Mouse (Mus musculus) frontal cortex, postnatal 36 days (tissue): ENCODE results near the gene Ankle2.

Source experiments
- DNase-seq, 2 experiments: peaks; one replicate each; pipeline ENCODE4 v3.0.0; 2022; ENCODE audit warnings: low spot score in 2 of 2

The Ankle2 gene

DNA sequence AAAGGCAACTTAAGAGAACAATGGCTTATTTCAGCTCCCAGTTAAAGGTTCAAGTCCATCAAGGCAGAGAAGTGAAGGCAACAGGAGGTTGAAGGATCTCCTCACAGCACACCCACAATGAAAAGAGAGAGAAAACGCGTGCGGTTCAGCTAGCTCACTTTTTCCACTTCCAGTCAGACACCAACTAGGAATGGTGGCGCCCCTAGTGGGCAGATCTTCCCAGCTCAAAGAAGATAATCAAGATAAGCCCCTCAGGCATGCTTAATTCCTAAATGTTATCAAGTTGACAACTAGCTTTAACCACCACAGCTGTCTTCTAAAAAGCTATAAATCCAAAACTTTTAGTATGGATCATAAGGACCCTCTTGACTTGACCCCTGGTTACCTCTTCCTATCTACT, 53.7 kb downstream of the Ankle2 start:
- no peak for DNase-seq

- no peak for DNase-seq
Observed at GRCm38 (mm10) chr5:110285156-110285555, 54.4 kb downstream of the Ankle2 start.

DNA sequence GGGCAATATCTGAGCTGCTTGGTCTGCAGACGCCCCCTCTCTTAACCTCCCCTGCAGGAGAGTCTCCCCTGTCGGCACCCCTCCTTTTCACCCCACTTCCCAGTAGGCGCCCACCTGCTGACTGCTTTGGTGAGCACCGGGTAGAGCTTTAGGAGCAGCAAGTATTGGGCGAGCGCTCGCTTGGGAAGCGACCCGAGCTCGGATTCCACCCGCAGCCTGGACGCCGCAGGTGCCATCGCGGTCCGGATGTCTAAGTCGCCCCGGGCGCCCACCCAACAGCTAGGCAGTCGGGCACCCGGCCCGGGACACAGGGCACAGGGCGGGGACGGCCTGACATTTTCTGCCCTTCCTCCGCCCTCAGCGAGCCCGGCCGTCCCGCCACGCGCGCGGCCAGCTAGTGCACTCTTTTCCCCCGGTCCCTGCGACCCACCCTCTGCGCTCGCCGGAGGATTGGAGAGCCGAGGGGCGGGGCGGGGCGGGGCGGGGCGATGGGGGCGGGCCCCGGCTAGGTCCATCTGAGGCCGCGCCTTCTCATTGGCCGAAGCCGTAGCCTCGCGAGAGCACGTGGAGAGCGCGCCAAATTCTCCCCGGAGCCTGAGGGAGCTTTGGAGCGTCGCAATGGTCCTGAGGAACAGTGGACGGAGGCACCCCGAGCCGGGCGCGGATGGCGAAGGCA, 55.1 kb downstream of the Ankle2 start, which contains the start of the genes Pxmp2 and Pole:
TSS of gene Pxmp2 (minus strand) at position 417 of the 676 bp plus-strand sequence.
TSS of gene Pole (plus strand) at position 537 of the 676 bp plus-strand sequence.
- peak; percentile 73 to 86 for DNase-seq

DNA sequence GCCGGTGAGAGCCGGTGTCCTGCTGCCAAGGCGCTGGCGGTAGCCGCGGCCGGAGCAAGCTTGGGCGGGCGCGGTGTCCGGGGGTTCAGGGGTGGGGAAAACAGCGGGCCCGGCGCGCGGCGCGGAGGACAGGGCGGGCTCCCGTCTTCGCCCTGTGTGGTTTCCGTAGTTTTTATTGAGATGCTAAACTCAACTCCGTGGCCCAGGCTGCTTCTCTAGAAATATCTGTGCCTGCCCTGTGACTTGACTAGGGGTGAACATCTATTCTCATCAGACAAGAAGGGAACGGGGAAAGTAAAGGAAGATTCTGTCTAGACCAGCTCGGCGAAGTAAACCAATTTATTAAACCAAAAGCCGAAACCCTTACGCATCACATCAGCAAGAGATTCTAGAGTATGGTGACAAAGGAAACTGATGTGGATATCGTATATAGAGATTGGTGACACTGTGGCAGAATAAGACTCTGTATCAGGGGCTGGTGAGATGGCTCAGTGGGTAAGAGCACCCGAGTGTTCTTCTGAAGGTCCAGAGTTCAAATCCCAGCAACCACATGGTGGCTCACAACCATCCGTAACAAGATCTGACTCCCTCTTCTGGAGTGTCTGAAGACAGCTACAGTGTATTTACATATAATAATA, 55.8 kb downstream of the Ankle2 start:
- no peak for DNase-seq

GRCm38 (mm10) chr5:110287084-110287475, 56.3 kb downstream of the Ankle2 start:
- DNase-seq = no peak

DNA sequence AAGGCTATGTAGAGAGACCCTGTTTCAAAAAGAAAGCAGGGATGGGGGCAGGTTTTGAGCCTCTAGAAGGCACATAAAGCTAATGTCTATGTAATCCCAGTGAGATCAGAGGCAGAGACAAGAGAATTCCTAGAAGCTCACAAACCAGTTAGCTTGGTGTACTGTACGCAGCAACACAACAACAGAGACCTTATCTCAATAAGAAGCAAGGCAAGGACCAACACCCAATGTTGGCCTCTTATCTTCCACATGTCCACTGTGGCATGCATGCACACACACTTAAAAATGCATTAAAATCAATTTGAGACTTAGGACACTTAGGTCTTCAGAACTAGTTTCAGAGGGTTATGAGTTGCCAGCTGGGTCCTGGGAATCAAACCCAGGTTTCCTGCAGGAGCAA, 60.8 kb downstream of the Ankle2 start:
- DNase-seq = no peak

- DNase-seq = no peak
Observed at GRCm38 (mm10) chr5:110296637-110297036, 65.8 kb downstream of the Ankle2 start.

- no peak for DNase-seq
Observed at GRCm38 (mm10) chr5:110300591-110300990, 69.8 kb downstream of the Ankle2 start.
